Mouse (Mus musculus) v-Abl transformed pro-B cells (cell line): Measurements from ENCODE around the gene Fam20a.

Experiments
- in situ Hi-C, 2 experiments: fragments of 400-800 bp; cut with MboI; formaldehyde crosslinking; loops; one replicate each; pipeline ENCODE4 v1.15.1; 2025; ENCODE audit not compliant: unreplicated experiment in 2 of 2

The Fam20a gene

GRCm38 (mm10) chr11:109717448-109717847, 4.6 kb downstream of the Fam20a start:
- in situ Hi-C loops = no loop called here

GRCm38 (mm10) chr11:109716981-109717380, 5.1 kb downstream of the Fam20a start:
- in situ Hi-C loops = no loop called here

GRCm38 (mm10) chr11:109715311-109715781, 6.7 kb downstream of the Fam20a start:
- in situ Hi-C loops = no loop called here

GRCm38 (mm10) chr11:109714341-109715247, 7.5 kb downstream of the Fam20a start:
- in situ Hi-C loops = no loop called here

- in situ Hi-C loops = no loop called here
These were observed 12.6 kb downstream of the Fam20a start for GRCm38 (mm10) chr11:109709501-109709900.

- in situ Hi-C loops = no loop called here
These were observed 13.3 kb downstream of the Fam20a start for GRCm38 (mm10) chr11:109708786-109709185.

- in situ Hi-C loops = no loop called here
These were observed 14.6 kb downstream of the Fam20a start for GRCm38 (mm10) chr11:109707442-109707841.

- in situ Hi-C loops = no loop called here
These were observed 15.5 kb downstream of the Fam20a start for GRCm38 (mm10) chr11:109706586-109706985.

GRCm38 (mm10) chr11:109706055-109706412, 16.0 kb downstream of the Fam20a start:
- in situ Hi-C loops = no loop called here

GRCm38 (mm10) chr11:109705336-109706054, 16.6 kb downstream of the Fam20a start:
- in situ Hi-C loops = no loop called here

- in situ Hi-C loops = no loop called here
These were observed 17.5 kb downstream of the Fam20a start for GRCm38 (mm10) chr11:109704311-109705205.

GRCm38 (mm10) chr11:109703845-109704244, 18.2 kb downstream of the Fam20a start:
- in situ Hi-C loops = no loop called here

GRCm38 (mm10) chr11:109702031-109702815, 19.9 kb downstream of the Fam20a start:
- in situ Hi-C loops = no loop called here

GRCm38 (mm10) chr11:109700761-109701160, 21.3 kb downstream of the Fam20a start:
- in situ Hi-C loops = no loop called here

GRCm38 (mm10) chr11:109699784-109700183, 22.3 kb downstream of the Fam20a start:
- in situ Hi-C loops = loop anchor here in 1 of 2 experiments (25.0 kb wide), 1 partner anchor 563 kb away; the partner anchor contains the start of gene Abca6

- in situ Hi-C loops = loop anchor here in 1 of 2 experiments (25.0 kb wide), 1 partner anchor 564 kb away; the partner anchor contains the start of gene Abca6
These were observed 23.3 kb downstream of the Fam20a start for GRCm38 (mm10) chr11:109698740-109699139.

- in situ Hi-C loops = loop anchor here in 1 of 2 experiments (25.0 kb wide), 1 partner anchor 565 kb away; the partner anchor contains the start of gene Abca6
These were observed 24.9 kb downstream of the Fam20a start for GRCm38 (mm10) chr11:109697089-109697643.

GRCm38 (mm10) chr11:109696519-109696918, 25.6 kb downstream of the Fam20a start:
- in situ Hi-C loops = loop anchor here in 1 of 2 experiments (25.0 kb wide), 1 partner anchor 566 kb away; the partner anchor contains the start of gene Abca6

GRCm38 (mm10) chr11:109692737-109693136, 29.3 kb downstream of the Fam20a start:
- in situ Hi-C loops = loop anchor here in 1 of 2 experiments (25.0 kb wide), 1 partner anchor 570 kb away; the partner anchor contains the start of gene Abca6
